Mouse (Mus musculus): ENCODE results near the gene Tctex1d2.

The Tctex1d2 gene

DNA sequence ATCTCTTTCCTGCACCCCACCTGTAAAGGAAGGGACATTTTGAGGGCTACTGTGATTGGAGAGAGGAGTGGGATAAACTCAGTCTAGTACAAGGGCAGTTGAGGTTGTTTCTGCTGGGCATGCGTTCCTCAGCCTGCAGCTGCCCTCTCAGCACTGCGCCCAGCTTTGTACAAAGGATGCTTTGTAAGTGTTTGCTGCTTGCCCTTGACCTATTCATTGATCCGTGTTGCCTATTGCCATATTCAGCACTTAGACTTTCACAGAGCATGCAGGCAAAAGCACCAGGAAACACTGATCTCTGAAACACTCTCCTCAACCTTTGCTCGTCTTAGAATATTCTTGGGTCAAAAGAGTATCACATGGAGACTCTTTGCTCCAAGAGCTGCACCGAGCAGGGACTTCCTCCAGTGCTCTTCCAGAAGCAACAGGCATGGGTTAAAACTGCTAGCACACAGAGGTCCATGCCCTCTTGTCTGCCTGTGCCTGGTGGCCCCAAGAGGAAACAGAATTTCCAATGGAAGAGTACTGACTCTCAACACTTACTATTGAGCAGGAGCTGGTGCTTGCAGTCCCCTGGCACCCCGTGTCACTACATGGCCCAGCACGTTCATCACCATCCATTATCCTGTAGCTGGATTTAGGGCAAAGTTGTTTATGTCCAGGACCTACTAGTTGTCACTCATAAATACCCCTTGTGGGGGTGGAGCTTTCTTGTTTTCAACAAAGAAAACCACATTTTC is 52.9 kb downstream of the Tctex1d2 start:
- no peak for DNase-seq

DNA sequence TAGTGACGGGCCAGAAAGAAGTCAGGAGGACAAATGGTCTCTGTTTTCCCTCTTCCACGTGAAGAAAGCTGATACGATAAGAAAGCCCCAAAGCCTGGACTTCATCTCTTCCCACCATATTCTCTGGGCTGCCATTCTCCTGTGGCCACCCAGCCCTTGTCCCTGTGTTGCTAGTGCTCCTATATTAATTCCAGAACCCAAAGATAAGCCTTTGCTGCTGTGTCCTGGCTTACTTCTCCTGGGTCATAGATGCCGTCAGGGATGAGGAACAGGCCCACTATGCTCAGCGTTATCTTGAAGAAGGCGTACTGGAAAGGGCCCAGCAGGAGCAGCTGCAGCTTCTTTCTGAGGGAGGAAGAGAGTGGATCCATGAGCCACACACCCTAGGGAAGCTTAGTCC is 57.8 kb downstream of the Tctex1d2 start:
- no peak for DNase-seq
